Mouse (Mus musculus) olfactory bulb, adult 2 months (tissue): ENCODE measurements around the gene Mpzl3.

Source experiments
- CTCF ChIP-seq: fragments of 200-500 bp; IDR thresholded peaks from 2 replicates; pipeline ENCODE4 v1.5.1; 2012; ENCODE audit warnings: low read depth, mild to moderate bottlenecking, low read length, moderate library complexity; ENCODE audit not compliant: insufficient read depth
- POLR2A ChIP-seq: fragments of 200-500 bp; IDR thresholded peaks from 2 replicates; pipeline ENCODE4 v1.6.1; 2012; ENCODE audit warnings: mild to moderate bottlenecking, low read depth, low read length, moderate library complexity; ENCODE audit not compliant: insufficient read depth

- TF ChIP-seq CTCF (no peak), POLR2A (no peak)
Measured at GRCm38 (mm10) chr9:45088040-45088439, 33.1 kb downstream of the Mpzl3 start.
